Mouse (Mus musculus): Measurements from ENCODE around the gene Tspan8. TPM values are rescaled to one million over a fixed set of nuclear protein-coding genes. Genes with fewer than 3 reads are reported as not detected.
A peak's percentile ranks its signal among the peaks of the same experiment; 100 is the strongest.
"Not testable (repeated sequence)": the region's sequence is repeated elsewhere in the genome, so short reads cannot be mapped to it uniquely, and the experiment has no call there.

The Tspan8 gene
- polyA plus RNA-seq, 1 experiment from 2014 or later: 59.4 TPM

GRCm38 (mm10) chr10:115801464-115801863, 15.2 kb upstream of the Tspan8 start:
- Histone ChIP-seq H3K27ac (replicated peaks) (no peak overlapping the region), H3K4me3 (replicated peaks) (no peak overlapping the region), H3K9me3 (replicated peaks) (no peaks in the 10 kb centered on the region), H3K36me3 (replicated peaks) (no peaks in the 10 kb centered on the region), H3K4me1 (replicated peaks) (no peaks in the 10 kb centered on the region), H3K27me3 (no peaks in the 10 kb centered on the region), H3K9ac (no peak overlapping the region), H3K4me2 (no peak overlapping the region)
- ATAC-seq (ENCODE audit: insufficient read depth): no peak
- 71% methylated on average over 3 of the region's 3 CpGs for WGBS (ENCODE audit: insufficient replicate concordance)

GRCm38 (mm10) chr10:115803013-115803412, 13.6 kb upstream of the Tspan8 start:
- 79% methylated on average over 9 of the region's 9 CpGs for WGBS (ENCODE audit: insufficient replicate concordance)
- not testable (repeated sequence) for H3K27ac ChIP-seq (replicated peaks); ATAC-seq (ENCODE audit: insufficient read depth)

GRCm38 (mm10) chr10:115803765-115804164, 12.9 kb upstream of the Tspan8 start:
- Histone ChIP-seq H3K27ac (replicated peaks) (no peak overlapping the region), H3K4me2 (no peak overlapping the region), H3K36me3 (replicated peaks) (no peaks in the 10 kb centered on the region), H3K27me3 (0 out of 2 replicates have a peak, but pooled peaks cover 3% of the 10 kb centered on the region), H3K9me3 (replicated peaks) (no peaks in the 10 kb centered on the region), H3K9ac (no peak overlapping the region), H3K4me1 (replicated peaks) (no peaks in the 10 kb centered on the region), H3K4me3 (replicated peaks) (no peak overlapping the region)
- no peak for ATAC-seq (ENCODE audit: insufficient read depth)
- WGBS (ENCODE audit: insufficient replicate concordance): 40% methylated on average over 2 of the region's 2 CpGs

More at GRCm38 (mm10) chr10:115803013-115803412, 13.6 kb upstream of the Tspan8 start:
- H3K27me3 ChIP-seq; H3K9me3 ChIP-seq (replicated peaks); H3K9ac ChIP-seq; H3K36me3 ChIP-seq (replicated peaks); H3K4me3 ChIP-seq (replicated peaks); H3K4me2 ChIP-seq; H3K4me1 ChIP-seq (replicated peaks): not testable (repeated sequence)

GRCm38 (mm10) chr10:115805987-115806386, 10.6 kb upstream of the Tspan8 start:
- H3K9ac ChIP-seq: no peak overlapping the region
- H3K27ac ChIP-seq (replicated peaks): no peak overlapping the region
- 0 out of 2 replicates have a peak, but pooled peaks cover 3% of the 10 kb centered on the region for H3K27me3 ChIP-seq
- no peaks in the 10 kb centered on the region for H3K9me3 ChIP-seq (replicated peaks)
- no peak overlapping the region for H3K4me2 ChIP-seq
- ATAC-seq (ENCODE audit: insufficient read depth): no peak
- no peaks in the 10 kb centered on the region for H3K4me1 ChIP-seq (replicated peaks)
- 11% methylated on average over 5 of the region's 5 CpGs for WGBS (ENCODE audit: insufficient replicate concordance)
- no peaks in the 10 kb centered on the region for H3K36me3 ChIP-seq (replicated peaks)
- H3K4me3 ChIP-seq (replicated peaks): no peak overlapping the region

GRCm38 (mm10) chr10:115809169-115809568, 7.5 kb upstream of the Tspan8 start:
- no peaks in the 10 kb centered on the region for H3K9me3 ChIP-seq (replicated peaks)
- no peak overlapping the region for H3K4me2 ChIP-seq
- H3K36me3 ChIP-seq (replicated peaks): no peaks in the 10 kb centered on the region
- 60% methylated on average over 7 of the region's 7 CpGs for WGBS (ENCODE audit: insufficient replicate concordance)
- ATAC-seq (ENCODE audit: insufficient read depth): peak; percentile 40; the same call in 1 of the 2 replicates
- no peaks in the 10 kb centered on the region for H3K4me1 ChIP-seq (replicated peaks)
- no peak overlapping the region for H3K27ac ChIP-seq (replicated peaks)
- no peak overlapping the region for H3K4me3 ChIP-seq (replicated peaks)
- H3K9ac ChIP-seq: no peak overlapping the region
- H3K27me3 ChIP-seq: 0 out of 2 replicates have a peak, but pooled peaks cover 3% of the 10 kb centered on the region

- H3K4me2 ChIP-seq: no peak overlapping the region
- no peaks in the 10 kb centered on the region for H3K9me3 ChIP-seq (replicated peaks)
- 0 out of 2 replicates have a peak, but pooled peaks cover 3% of the 10 kb centered on the region for H3K27me3 ChIP-seq
- H3K9ac ChIP-seq: no peak overlapping the region
- no peak overlapping the region for H3K4me3 ChIP-seq (replicated peaks)
- ATAC-seq (ENCODE audit: insufficient read depth): no peak
- 61% methylated on average over 5 of the region's 5 CpGs for WGBS (ENCODE audit: insufficient replicate concordance)
- H3K4me1 ChIP-seq (replicated peaks): peaks cover 21% of the 10 kb centered on the region
- H3K36me3 ChIP-seq (replicated peaks): no peaks in the 10 kb centered on the region
- H3K27ac ChIP-seq (replicated peaks): no peak overlapping the region
Observed at GRCm38 (mm10) chr10:115811519-115811918, 5.1 kb upstream of the Tspan8 start.

GRCm38 (mm10) chr10:115814878-115815277, 1.8 kb upstream of the Tspan8 start:
- Histone ChIP-seq H3K4me3 (replicated peaks) (no peak overlapping the region), H3K36me3 (replicated peaks) (peaks cover 7% of the 10 kb centered on the region; the same call in 1 of the 2 replicates), H3K9me3 (replicated peaks) (no peaks in the 10 kb centered on the region), H3K27ac (replicated peaks) (no peak overlapping the region), H3K4me1 (replicated peaks) (peaks cover 31% of the 10 kb centered on the region), H3K27me3 (no peaks in the 10 kb centered on the region), H3K4me2 (no peak overlapping the region), H3K9ac (no peak overlapping the region)
- WGBS (ENCODE audit: insufficient replicate concordance): 83% methylated on average over 11 of the region's 11 CpGs
- no peak for ATAC-seq (ENCODE audit: insufficient read depth)

- Histone ChIP-seq H3K27ac (replicated peaks) (peak overlapping the region; percentile 95), H3K27me3 (no peaks in the 10 kb centered on the region), H3K4me2 (peak overlapping the region; percentile 61), H3K9me3 (replicated peaks) (no peaks in the 10 kb centered on the region), H3K9ac (peak overlapping the region; percentile 66), H3K4me3 (replicated peaks) (peak overlapping the region; percentile 65), H3K4me1 (replicated peaks) (peaks cover 42% of the 10 kb centered on the region), H3K36me3 (replicated peaks) (peaks cover 23% of the 10 kb centered on the region)
- WGBS (ENCODE audit: insufficient replicate concordance): 9% methylated on average over 13 of the region's 13 CpGs
- peak; percentile 100 for ATAC-seq (ENCODE audit: insufficient read depth)
Observed at GRCm38 (mm10) chr10:115817056-115817724, 558 bp downstream of the Tspan8 start.

GRCm38 (mm10) chr10:115825289-115825688, 8.7 kb downstream of the Tspan8 start:
- no peak overlapping the region for H3K4me2 ChIP-seq
- no peak overlapping the region for H3K4me3 ChIP-seq (replicated peaks)
- H3K4me1 ChIP-seq (replicated peaks): peaks cover 10% of the 10 kb centered on the region
- peaks cover 75% of the 10 kb centered on the region for H3K36me3 ChIP-seq (replicated peaks)
- H3K9me3 ChIP-seq (replicated peaks): no peaks in the 10 kb centered on the region
- no peak overlapping the region for H3K9ac ChIP-seq
- no peaks in the 10 kb centered on the region for H3K27me3 ChIP-seq
- no peak for ATAC-seq (ENCODE audit: insufficient read depth)
- no peak overlapping the region for H3K27ac ChIP-seq (replicated peaks)
- 76% methylated on average over 7 of the region's 7 CpGs for WGBS (ENCODE audit: insufficient replicate concordance)

GRCm38 (mm10) chr10:115828872-115829271, 12.2 kb downstream of the Tspan8 start:
- Histone ChIP-seq H3K4me1 (replicated peaks) (peaks cover 9% of the 10 kb centered on the region), H3K9ac (no peak overlapping the region), H3K4me3 (replicated peaks) (no peak overlapping the region), H3K27me3 (no peaks in the 10 kb centered on the region), H3K36me3 (replicated peaks) (peaks cover 85% of the 10 kb centered on the region), H3K4me2 (no peak overlapping the region), H3K9me3 (replicated peaks) (no peaks in the 10 kb centered on the region), H3K27ac (replicated peaks) (no peak overlapping the region)
- 83% methylated on average over 5 of the region's 5 CpGs for WGBS (ENCODE audit: insufficient replicate concordance)
- ATAC-seq (ENCODE audit: insufficient read depth): no peak

GRCm38 (mm10) chr10:115829696-115830095, 13.1 kb downstream of the Tspan8 start:
- ATAC-seq (ENCODE audit: insufficient read depth): no peak

GRCm38 (mm10) chr10:115830726-115831125, 14.1 kb downstream of the Tspan8 start:
- Histone ChIP-seq H3K9me3 (replicated peaks) (no peaks in the 10 kb centered on the region), H3K27ac (replicated peaks) (no peak overlapping the region), H3K36me3 (replicated peaks) (peaks cover 91% of the 10 kb centered on the region), H3K27me3 (no peaks in the 10 kb centered on the region), H3K4me1 (replicated peaks) (peaks cover 13% of the 10 kb centered on the region), H3K4me2 (no peak overlapping the region), H3K4me3 (replicated peaks) (no peak overlapping the region), H3K9ac (no peak overlapping the region)
- WGBS (ENCODE audit: insufficient replicate concordance): 73% methylated on average over 3 of the region's 3 CpGs
- no peak for ATAC-seq (ENCODE audit: insufficient read depth)

More at GRCm38 (mm10) chr10:115829696-115830095, 13.1 kb downstream of the Tspan8 start:
- no peaks in the 10 kb centered on the region for H3K27me3 ChIP-seq
- 81% methylated on average over 1 of the region's 1 CpGs for WGBS (ENCODE audit: insufficient replicate concordance)
- no peak overlapping the region for H3K4me3 ChIP-seq (replicated peaks)
- H3K27ac ChIP-seq (replicated peaks): no peak overlapping the region
- H3K4me2 ChIP-seq: no peak overlapping the region
- peaks cover 88% of the 10 kb centered on the region for H3K36me3 ChIP-seq (replicated peaks)
- H3K9ac ChIP-seq: no peak overlapping the region
- no peaks in the 10 kb centered on the region for H3K9me3 ChIP-seq (replicated peaks)
- peaks cover 13% of the 10 kb centered on the region for H3K4me1 ChIP-seq (replicated peaks)

Data from liver, embryonic 15.5 days (tissue).